Mouse (Mus musculus) cerebellum, adult 2 months (tissue): ENCODE results near the gene Castor2.

ENCODE experiments used
- CTCF ChIP-seq: fragments of 200-500 bp; IDR thresholded peaks from 2 replicates; pipeline ENCODE4 v1.5.1; 2011; ENCODE audit warnings: low read depth, mild to moderate bottlenecking, control low read depth, low read length, moderate library complexity, borderline replicate concordance; ENCODE audit not compliant: insufficient read depth
- POLR2A ChIP-seq: fragments of 200-500 bp; IDR thresholded peaks from 2 replicates; pipeline ENCODE4 v1.6.1; 2011; ENCODE audit warnings: low read length, control low read depth, borderline replicate concordance; ENCODE audit not compliant: insufficient read depth

- no peak for TF ChIP-seq POLR2A
- no peak for TF ChIP-seq CTCF
Measured at GRCm38 (mm10) chr5:134183162-134183561, 83.7 kb downstream of the Castor2 start.
